Mouse (Mus musculus) bone marrow, adult 2 months (tissue): ENCODE measurements at regions not wholly inside any gene's neighbourhood (a gene's known extent, or its start where the extent isn't known, plus 50 kb on each side); places are given as distances from the start of the nearest gene placed in this dataset.

Experiments
- H3K27ac ChIP-seq: fragments of 200-500 bp; 2 replicates; pipeline ENCODE4 v1.5.1; 2012; ENCODE audit warnings: low read depth, mild to moderate bottlenecking, control low read depth, inconsistent platforms, low read length; ENCODE audit not compliant: control insufficient read depth, poor library complexity, insufficient read depth
- H3K4me1 ChIP-seq: fragments of 200-500 bp; 2 replicates; pipeline ENCODE4 v1.6.1; 2011; ENCODE audit warnings: low read length; ENCODE audit not compliant: control insufficient read depth, insufficient read depth
- H3K4me3 ChIP-seq: fragments of 200-500 bp; replicated peaks from 2 replicates; pipeline ENCODE3; 2011; ENCODE audit warnings: mild to moderate bottlenecking, low read depth, low read length, control low read depth; ENCODE audit not compliant: control insufficient read depth
- CTCF ChIP-seq: fragments of 200-500 bp; IDR thresholded peaks from 2 replicates; pipeline ENCODE4 v1.5.1; 2011; ENCODE audit warnings: low read length, control low read depth; ENCODE audit not compliant: control insufficient read depth, insufficient read depth
- POLR2A ChIP-seq: fragments of 200-500 bp; IDR thresholded peaks from 2 replicates; pipeline ENCODE4 v1.6.1; 2011; ENCODE audit warnings: low read depth, mild to moderate bottlenecking, control low read depth, low read length, borderline replicate concordance; ENCODE audit not compliant: control insufficient read depth
- WGBS: fragments of 180-500 bp; shearing (Covaris S2); methylation state at CpG from one replicate; pipeline ENCODE4 v1.1.7; 2018; 5-methylcytosine and 5-hydroxymethylcytosine counted together

DNA sequence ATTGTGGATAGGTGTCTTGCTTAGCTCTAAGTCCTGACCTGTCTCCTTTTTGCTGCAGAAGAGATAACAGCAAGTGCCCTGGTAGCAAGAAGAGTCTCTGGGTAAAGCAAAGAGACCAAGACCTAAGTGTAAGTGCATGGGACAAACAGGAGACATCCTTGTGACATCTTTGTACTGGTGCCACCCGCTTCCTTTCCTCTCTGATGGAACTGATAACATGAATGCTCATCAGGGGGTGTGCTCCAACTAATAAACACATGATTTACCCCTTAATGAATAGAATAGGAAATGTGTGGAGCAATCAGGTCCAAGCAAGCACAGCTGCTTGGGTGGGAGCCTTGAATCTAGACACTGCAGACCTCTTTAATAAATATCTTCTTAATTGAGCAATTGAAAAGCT lies 362.9 kb upstream of the Nrp1 start:
- Histone ChIP-seq H3K27ac (no peak overlapping the region), H3K4me1 (no peaks in the 10 kb centered on the region), H3K4me3 (no peak overlapping the region)
- TF ChIP-seq CTCF (no peak), POLR2A (no peak)
- WGBS = 74% methylated on average over 1 of the region's 1 CpGs

DNA sequence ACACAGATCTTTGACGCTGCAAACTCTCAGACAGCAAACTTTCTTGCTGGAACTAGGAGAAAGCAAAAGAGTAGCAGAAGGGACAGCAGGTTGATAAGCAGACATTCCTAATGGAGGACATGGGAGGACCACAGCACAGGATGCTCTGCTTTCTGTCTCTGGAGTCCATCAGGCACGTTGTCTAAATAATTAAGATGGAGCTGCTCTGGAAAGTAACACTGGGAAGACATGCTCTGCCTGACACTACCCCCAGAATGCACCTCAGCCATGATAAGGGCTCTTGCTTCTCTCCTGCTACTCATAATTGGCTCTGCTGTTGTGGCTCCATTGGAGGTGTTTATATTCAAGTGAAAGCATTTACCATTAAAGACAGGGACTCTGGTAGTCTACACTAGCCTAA lies 356.0 kb upstream of the Nrp1 start:
- no peak overlapping the region for H3K4me3 ChIP-seq
- TF ChIP-seq POLR2A (no peak), CTCF (no peak)
- no peak overlapping the region for H3K27ac ChIP-seq
- no peaks in the 10 kb centered on the region for H3K4me1 ChIP-seq
- WGBS = 78% methylated on average over 2 of the region's 2 CpGs

DNA sequence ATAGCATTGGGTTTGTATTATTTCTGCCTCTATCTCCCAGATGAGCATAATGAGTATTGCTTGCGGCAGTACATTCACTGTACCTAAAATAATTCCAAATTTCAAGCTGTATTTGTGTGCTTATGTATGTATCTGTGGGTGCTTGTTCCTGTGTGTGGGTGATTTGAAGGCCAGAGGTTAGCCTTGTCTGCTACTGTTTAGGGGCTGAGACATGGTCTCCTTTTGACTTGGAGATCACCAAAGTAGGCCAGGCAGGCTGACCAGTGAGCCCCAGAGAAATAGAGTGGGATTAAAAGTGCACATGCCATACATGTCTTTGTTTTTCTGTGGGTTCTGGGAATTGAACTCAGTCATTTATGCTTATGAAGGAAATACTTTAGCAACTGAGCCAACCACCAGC lies 355.6 kb upstream of the Nrp1 start:
- TF ChIP-seq POLR2A (no peak), CTCF (no peak)
- H3K4me1 ChIP-seq = no peaks in the 10 kb centered on the region
- no peak overlapping the region for H3K27ac ChIP-seq
- 89% methylated on average over 1 of the region's 1 CpGs for WGBS
- H3K4me3 ChIP-seq = no peak overlapping the region

DNA sequence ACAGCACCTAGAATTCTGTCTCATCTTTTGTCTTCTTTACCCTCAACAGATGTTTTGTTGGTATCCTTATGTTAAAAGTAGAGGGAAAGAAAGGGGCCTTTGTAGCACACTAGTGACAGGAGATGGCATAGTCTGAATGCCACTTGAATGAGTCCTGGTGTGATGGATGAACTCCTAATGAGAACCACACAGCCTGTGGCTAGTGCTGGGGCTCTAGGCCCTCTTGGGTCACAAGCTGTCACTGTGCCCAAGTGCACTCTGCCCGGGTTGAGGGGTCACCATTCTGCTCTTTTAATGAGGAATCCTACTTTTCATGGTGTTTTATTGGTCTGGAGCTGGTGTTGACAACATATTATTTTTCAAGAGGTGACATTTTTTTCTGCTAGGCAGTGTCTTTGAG lies 355.0 kb upstream of the Nrp1 start:
- H3K4me3 ChIP-seq = no peak overlapping the region
- H3K27ac ChIP-seq = no peak overlapping the region
- WGBS = 54% methylated on average over 1 of the region's 1 CpGs
- no peaks in the 10 kb centered on the region for H3K4me1 ChIP-seq
- TF ChIP-seq CTCF = no peak
- TF ChIP-seq POLR2A = no peak

DNA sequence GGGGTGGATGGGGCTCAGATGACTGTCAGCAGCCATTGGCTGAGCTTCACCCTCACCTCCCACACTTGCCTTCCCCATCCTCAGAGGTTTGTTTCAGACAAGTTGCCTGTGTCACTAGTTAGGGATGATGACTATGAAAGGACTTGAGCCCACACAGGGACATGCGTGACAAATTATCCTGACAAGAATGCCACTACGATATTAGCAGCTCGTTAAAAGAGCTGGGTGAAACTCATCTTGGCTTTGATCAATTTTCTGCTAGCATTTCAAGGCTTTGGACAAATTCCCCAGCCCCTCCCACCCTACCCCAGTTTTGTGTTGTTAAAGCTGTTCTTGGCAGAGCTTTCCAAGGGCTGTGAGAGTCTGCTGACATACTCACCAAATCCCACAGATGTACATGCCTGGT lies 354.5 kb upstream of the Nrp1 start:
- TF ChIP-seq CTCF = no peak
- no peak for TF ChIP-seq POLR2A
- no peak overlapping the region for H3K4me3 ChIP-seq
- WGBS = 73% methylated on average over 3 of the region's 3 CpGs
- no peaks in the 10 kb centered on the region for H3K4me1 ChIP-seq
- H3K27ac ChIP-seq = no peak overlapping the region

DNA sequence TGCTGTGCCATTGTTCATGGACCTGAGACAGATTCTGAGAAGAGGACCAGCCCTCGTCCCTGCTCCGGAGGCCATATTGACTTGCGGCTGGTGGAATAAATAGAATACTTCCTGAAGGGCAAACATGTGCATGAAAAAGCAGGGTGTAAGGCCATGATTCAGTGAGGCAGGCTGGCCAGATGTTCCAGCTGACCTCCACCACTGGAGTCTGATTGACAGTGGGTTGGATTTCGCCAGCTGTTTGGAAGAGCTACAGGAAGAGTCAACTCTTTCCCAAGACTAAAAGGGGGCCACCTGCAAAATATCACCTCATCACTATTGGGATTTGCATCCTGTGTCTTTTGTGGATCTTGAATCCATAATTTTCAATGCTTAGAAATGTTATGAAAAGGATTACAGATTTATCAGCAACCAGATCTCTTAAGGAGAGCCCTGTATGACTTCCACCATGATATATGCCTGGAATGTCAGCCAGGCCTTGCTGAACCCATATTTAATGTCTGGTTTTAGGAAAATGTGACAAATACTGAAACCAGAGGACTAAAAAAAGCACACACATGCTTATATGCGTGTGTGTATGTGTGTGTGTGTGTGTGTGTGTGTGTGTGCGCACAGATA lies 348.9 kb upstream of the Nrp1 start:
- H3K27ac ChIP-seq = no peak overlapping the region
- TF ChIP-seq CTCF = no peak
- no peak for TF ChIP-seq POLR2A
- H3K4me1 ChIP-seq = no peaks in the 10 kb centered on the region
- H3K4me3 ChIP-seq = no peak overlapping the region
- 88% methylated on average over 6 of the region's 6 CpGs for WGBS

DNA sequence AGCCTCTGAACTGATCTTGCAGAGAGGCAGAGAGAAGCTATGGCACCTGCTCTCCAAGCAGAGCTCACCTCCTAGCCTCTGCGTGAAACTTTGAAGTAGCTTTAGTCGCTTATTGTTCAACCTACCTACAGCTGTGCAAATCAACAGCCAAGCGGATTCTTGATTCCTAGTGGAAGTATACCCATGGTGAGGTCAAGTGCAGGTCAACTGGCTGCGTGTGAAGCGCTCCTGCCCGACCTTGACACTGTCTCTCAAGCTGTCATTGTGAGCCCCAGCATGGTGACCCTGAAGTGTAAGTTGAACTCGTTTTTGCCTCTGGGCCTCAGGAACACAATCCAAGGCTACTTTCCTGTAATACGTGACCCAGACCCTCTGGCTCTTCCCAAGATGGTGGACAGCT lies 341.2 kb upstream of the Nrp1 start:
- Histone ChIP-seq H3K4me3 (no peak overlapping the region), H3K4me1 (no peaks in the 10 kb centered on the region), H3K27ac (no peak overlapping the region)
- 80% methylated on average over 8 of the region's 8 CpGs for WGBS
- no peak for TF ChIP-seq POLR2A

DNA sequence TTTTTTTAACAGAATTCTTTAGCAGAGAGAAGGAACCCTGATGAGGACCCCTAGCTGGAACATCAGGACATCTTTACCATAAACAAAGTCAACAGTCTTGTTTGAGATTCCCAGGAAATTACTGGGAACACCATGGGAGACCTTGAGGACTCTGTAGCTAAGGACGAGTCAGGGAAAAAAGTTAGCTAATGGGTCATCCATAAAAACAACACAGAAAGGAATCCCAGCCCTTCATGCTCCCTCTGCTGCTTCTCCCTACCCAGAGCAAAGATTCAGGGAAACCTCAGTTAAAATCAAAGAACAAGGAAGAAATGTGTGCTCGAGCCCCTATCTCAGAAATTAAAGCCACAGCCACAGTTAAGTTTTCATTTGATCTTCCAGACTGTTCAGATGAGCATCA lies 334.7 kb upstream of the Nrp1 start:
- WGBS = 74% methylated on average over 2 of the region's 2 CpGs
- TF ChIP-seq POLR2A = no peak
- TF ChIP-seq CTCF = no peak

DNA sequence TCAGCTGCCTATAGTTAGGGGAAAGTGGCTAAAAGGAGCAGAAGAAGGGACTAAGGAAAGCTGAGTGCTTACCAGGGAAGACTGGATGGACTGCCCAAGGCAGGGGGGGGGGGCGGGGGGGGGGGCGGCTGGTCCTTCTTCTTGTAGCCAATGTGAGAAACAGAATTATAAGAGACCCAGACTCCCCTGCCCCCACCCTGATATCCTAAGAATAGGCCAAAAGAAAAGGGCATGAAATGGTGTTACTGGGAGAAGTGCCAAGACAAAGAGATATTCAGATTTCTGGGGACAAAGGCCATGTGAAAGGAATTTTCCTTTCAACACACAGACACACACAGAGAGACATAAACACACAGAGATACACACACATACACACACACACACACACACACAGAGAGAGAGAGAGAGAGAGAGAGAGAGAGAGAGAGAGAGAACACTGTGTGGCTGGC lies 333.6 kb upstream of the Nrp1 start:
- no peaks in the 10 kb centered on the region for H3K4me1 ChIP-seq
- 100% methylated on average over 1 of the region's 2 CpGs for WGBS
- no peak overlapping the region for H3K27ac ChIP-seq
- TF ChIP-seq POLR2A = no peak
- no peak overlapping the region for H3K4me3 ChIP-seq

More for the DNA sequence above, 334.7 kb upstream of the Nrp1 start:
- Histone ChIP-seq H3K4me1 (no peaks in the 10 kb centered on the region), H3K27ac (no peak overlapping the region), H3K4me3 (no peak overlapping the region)
